Mouse (Mus musculus) hindbrain, embryonic 11.5 days (tissue): ENCODE measurements at regions not wholly inside any gene's neighbourhood (a gene's known extent, or its start where the extent isn't known, plus 50 kb on each side); places are given as distances from the start of the nearest gene placed in this dataset.

Experiments
- ATAC-seq: fragments of 200-750 bp; cut with Nextera tagmentation; 2 replicates; pipeline ENCODE4 v1.8.0; 2017; ENCODE audit warnings: mild to moderate bottlenecking, moderate TSS enrichment, moderate library complexity; ENCODE audit not compliant: low FRiP score
- DNase-seq: peaks from one replicate; pipeline ENCODE4 v3.0.0-alpha.2; 2015; ENCODE audit warnings: low spot score
- H3K27ac ChIP-seq: fragments of 300-500 bp; sonication (generic); 2 replicates; pipeline ENCODE4 v1.5.1; 2014; ENCODE audit warnings: mild to moderate bottlenecking, low read depth, low read length
- H3K27me3 ChIP-seq: fragments of 300-500 bp; sonication (generic); 2 replicates; pipeline ENCODE4 v1.6.1; 2014; ENCODE audit warnings: mild to moderate bottlenecking, low read length, moderate library complexity, mixed read lengths; ENCODE audit not compliant: control insufficient read depth, insufficient read depth
- H3K36me3 ChIP-seq: fragments of 300-500 bp; sonication (generic); 2 replicates; pipeline ENCODE4 v1.6.1; 2014; ENCODE audit warnings: mild to moderate bottlenecking, low read length, moderate library complexity, mixed read lengths; ENCODE audit not compliant: control insufficient read depth, insufficient read depth
- H3K4me1 ChIP-seq: fragments of 300-500 bp; sonication (generic); replicated peaks from 2 replicates; pipeline ENCODE4 v1.6.1; 2014; ENCODE audit warnings: low read length, mixed read lengths; ENCODE audit not compliant: control insufficient read depth, insufficient read depth
- H3K4me2 ChIP-seq: fragments of 300-500 bp; sonication (generic); replicated peaks from 2 replicates; pipeline ENCODE4 v1.6.1; 2014; ENCODE audit warnings: mild to moderate bottlenecking, low read depth, low read length
- H3K4me3 ChIP-seq: fragments of 300-500 bp; sonication (generic); 2 replicates; pipeline ENCODE4 v1.5.1; 2014; ENCODE audit warnings: low read depth, low read length
- H3K9ac ChIP-seq: fragments of 300-500 bp; sonication (generic); 2 replicates; pipeline ENCODE4 v1.6.1; 2014; ENCODE audit warnings: low read depth, low read length
- H3K9me3 ChIP-seq: fragments of 300-500 bp; sonication (generic); 2 replicates; pipeline ENCODE4 v1.6.1; 2016; ENCODE audit warnings: low read length; ENCODE audit not compliant: control insufficient read depth
- WGBS: fragments of 180-500 bp; shearing (Covaris S2); extraction: QIAGEN DNeasy Blood & Tissue Kit; methylation state at CpG from one replicate; pipeline ENCODE4 v1.1.7; 2014; 5-methylcytosine and 5-hydroxymethylcytosine counted together

DNA sequence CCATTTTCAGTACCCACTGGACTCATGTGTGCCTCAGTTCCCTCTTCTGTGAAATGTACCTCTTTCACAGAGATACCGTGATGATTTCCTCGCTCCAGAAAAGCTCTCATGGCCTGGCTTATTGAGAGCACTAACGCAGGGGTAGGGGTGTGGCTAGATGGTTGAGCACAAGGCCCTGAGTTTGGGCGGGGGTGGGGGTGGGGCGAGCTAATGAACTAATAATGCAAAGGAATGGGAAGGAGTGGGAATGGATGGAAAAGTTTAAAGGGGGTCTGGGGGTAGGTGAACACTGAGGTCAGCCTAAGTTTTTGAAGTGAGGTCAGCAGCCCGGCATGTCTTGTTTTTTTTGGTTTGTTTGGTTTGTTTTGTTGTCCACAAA lies 64.3 kb upstream of the Akt3 start:
- H3K9ac ChIP-seq, result peak overlapping the region; percentile 55
- peak overlapping the region; percentile 66 for H3K4me2 ChIP-seq
- H3K27me3 ChIP-seq, result no peaks in the 10 kb centered on the region
- H3K9me3 ChIP-seq, result no peaks in the 10 kb centered on the region
- H3K4me1 ChIP-seq, result 0 out of 2 replicates have a peak, but pooled peaks cover 3% of the 10 kb centered on the region
- ATAC-seq (peak; percentile 73), DNase-seq (peak; percentile 45)
- no peaks in the 10 kb centered on the region for H3K36me3 ChIP-seq
- H3K4me3 ChIP-seq, result peak overlapping the region; percentile 36
- H3K27ac ChIP-seq, result peak overlapping the region; percentile 47; the same call in 1 of the 2 replicates
- 2% methylated on average over 6 of the region's 6 CpGs for WGBS

DNA sequence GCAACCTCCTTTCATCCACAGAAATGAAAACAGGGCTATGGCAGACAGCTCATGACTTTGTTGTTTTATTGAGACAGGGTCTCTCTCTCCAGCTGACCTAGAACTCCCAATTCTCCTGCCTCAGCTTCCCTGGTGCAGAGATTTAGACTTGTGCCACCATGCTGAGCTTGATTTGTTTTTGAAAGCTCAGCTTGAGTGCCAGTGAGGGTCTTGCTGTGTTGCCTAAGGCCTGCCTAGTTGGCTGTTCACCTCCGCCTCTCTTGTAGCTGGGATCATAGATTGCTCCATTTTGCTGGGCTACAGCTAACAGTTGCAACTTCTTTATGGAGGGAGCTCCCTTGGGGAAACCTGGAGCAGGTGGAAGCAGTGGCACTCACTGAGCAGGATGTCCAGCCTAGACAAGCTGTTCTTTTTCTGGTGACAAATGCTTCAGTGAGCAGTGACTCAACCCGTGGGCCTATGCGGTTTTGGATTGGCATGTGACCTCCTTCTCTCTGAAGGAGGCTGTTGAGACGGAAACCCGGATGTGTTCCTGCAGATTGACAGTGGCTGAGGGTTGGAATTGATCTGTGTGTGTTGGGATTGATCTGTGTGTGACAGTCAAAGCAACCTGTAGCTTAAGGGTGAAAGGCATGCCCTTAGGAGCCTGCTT lies 63.8 kb upstream of the Akt3 start:
- Histone ChIP-seq H3K36me3 (no peaks in the 10 kb centered on the region), H3K4me2 (peak overlapping the region; percentile 66), H3K9ac (no peak overlapping the region), H3K4me3 (no peak overlapping the region), H3K4me1 (0 out of 2 replicates have a peak, but pooled peaks cover 3% of the 10 kb centered on the region), H3K27ac (no peak overlapping the region), H3K27me3 (no peaks in the 10 kb centered on the region), H3K9me3 (no peaks in the 10 kb centered on the region)
- DNase-seq, result no peak
- 42% methylated on average over 5 of the region's 5 CpGs for WGBS
- ATAC-seq, result peak; percentile 58; the same call in 1 of the 2 replicates

DNA sequence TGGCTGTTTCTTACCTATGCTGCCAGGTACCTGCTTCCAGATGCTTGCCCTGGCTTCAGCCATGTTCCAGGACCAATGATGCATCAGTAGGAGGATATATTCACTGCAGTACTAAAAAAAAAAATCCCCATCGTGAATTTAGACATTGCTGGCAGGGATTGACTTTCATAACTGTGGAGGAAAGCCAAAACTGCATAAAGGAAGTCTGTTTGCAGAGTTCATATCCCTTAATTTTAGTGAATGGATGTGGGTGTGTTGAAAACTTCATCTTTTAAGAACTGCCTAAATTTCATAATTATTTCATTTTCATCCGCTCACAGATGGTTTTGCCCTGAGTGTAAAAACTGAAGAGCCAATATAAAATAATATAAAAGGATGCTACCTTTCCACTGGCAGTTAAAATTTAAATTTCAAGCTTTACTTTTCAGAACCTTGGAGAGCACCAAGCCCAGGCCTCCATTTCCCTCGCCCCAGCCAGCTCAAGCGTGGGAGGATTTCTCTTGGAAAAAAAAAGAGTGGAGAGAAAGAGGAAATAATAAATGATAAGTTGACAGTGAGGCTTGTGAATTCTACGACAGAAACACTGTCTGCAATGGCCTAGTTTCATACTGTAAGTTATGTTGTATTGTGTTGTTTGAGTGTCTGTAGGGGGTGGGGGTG lies 50.3 kb upstream of the Akt3 start:
- Histone ChIP-seq H3K36me3 (no peaks in the 10 kb centered on the region), H3K27me3 (no peaks in the 10 kb centered on the region), H3K4me1 (no peaks in the 10 kb centered on the region), H3K4me3 (no peak overlapping the region), H3K27ac (no peak overlapping the region), H3K9me3 (no peaks in the 10 kb centered on the region), H3K9ac (no peak overlapping the region), H3K4me2 (no peak overlapping the region)
- ATAC-seq (no peak), DNase-seq (peak; percentile 36)
- WGBS, result 40% methylated on average over 5 of the region's 5 CpGs
